Mouse (Mus musculus) hindbrain, postnatal 0 days (tissue): ENCODE measurements at regions not wholly inside any gene's neighbourhood (a gene's known extent, or its start where the extent isn't known, plus 50 kb on each side); places are given as distances from the start of the nearest gene placed in this dataset.
A peak's percentile ranks its signal among the peaks of the same experiment; 100 is the strongest.
"Not testable (repeated sequence)": the region's sequence is repeated elsewhere in the genome, so short reads cannot be mapped to it uniquely, and the experiment has no call there.

Experiments used
- ATAC-seq: fragments of 200-750 bp; cut with Nextera tagmentation; 2 replicates; pipeline ENCODE4 v1.8.0; 2017; ENCODE audit warnings: mild to moderate bottlenecking, moderate TSS enrichment, moderate library complexity
- DNase-seq: peaks from one replicate; pipeline ENCODE4 v3.0.0-alpha.2; 2015; ENCODE audit warnings: low spot score
- H3K27ac ChIP-seq: fragments of 300-500 bp; sonication (generic); 2 replicates; pipeline ENCODE4 v1.5.1; 2014; ENCODE audit warnings: mild to moderate bottlenecking
- H3K27me3 ChIP-seq: fragments of 300-500 bp; sonication (generic); 2 replicates; pipeline ENCODE4 v1.6.1; 2014; ENCODE audit warnings: low read length, mixed read lengths; ENCODE audit not compliant: insufficient read depth
- H3K36me3 ChIP-seq: fragments of 300-500 bp; sonication (generic); 2 replicates; pipeline ENCODE4 v1.6.1; 2014; ENCODE audit warnings: low read length, mixed read lengths; ENCODE audit not compliant: insufficient read depth
- H3K4me1 ChIP-seq: fragments of 300-500 bp; sonication (generic); 2 replicates; pipeline ENCODE4 v1.6.1; 2014; ENCODE audit warnings: antibody characterized with exemption, low read length, mixed read lengths; ENCODE audit not compliant: insufficient read depth
- H3K4me2 ChIP-seq: fragments of 300-500 bp; sonication (generic); 2 replicates; pipeline ENCODE4 v1.6.1; 2014; ENCODE audit warnings: low read depth, mild to moderate bottlenecking, low read length, moderate library complexity, mixed read lengths
- H3K4me3 ChIP-seq: fragments of 300-500 bp; sonication (generic); 2 replicates; pipeline ENCODE4 v1.5.1; 2014; ENCODE audit warnings: low read length
- H3K9ac ChIP-seq: fragments of 300-500 bp; sonication (generic); replicated peaks from 2 replicates; pipeline ENCODE4 v1.6.1; 2014; ENCODE audit warnings: mild to moderate bottlenecking, low read length, moderate library complexity, mixed read lengths
- H3K9me3 ChIP-seq: fragments of 300-500 bp; sonication (generic); 2 replicates; pipeline ENCODE4 v1.6.1; 2016; ENCODE audit warnings: low read length, mixed read lengths
- CTCF ChIP-seq: IDR thresholded peaks from 2 replicates; pipeline ENCODE4 v1.5.1; 2016; ENCODE audit warnings: antibody characterized with exemption, control low read depth, low read depth
- WGBS: fragments of 180-500 bp; shearing (Covaris S2); extraction: QIAGEN DNeasy Blood & Tissue Kit; methylation state at CpG from one replicate; pipeline ENCODE4 v1.1.7; 2014; 5-methylcytosine and 5-hydroxymethylcytosine counted together

DNA sequence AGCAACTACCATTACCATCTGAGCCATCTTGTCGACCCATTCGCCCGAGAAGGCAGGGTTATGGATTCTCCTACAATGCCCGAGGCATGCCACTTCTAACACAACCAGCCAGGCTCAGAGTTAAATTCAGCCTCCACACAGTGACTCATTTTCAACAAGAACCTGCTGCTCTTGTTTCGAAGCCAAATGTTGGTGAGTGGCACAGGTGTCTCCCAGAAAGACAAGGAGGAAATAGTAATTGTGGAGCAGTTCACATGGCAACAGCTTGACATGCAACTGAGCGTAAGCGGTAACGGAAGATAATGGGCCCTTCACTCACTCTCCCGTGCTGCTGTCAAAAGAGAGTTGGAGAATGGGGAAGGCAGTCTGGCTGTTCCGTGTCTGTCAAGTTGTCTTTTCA lies 92.9 kb upstream of the Arl4c start:
- no peak overlapping the region for H3K27ac ChIP-seq
- DNase-seq = peak; percentile 27
- no peaks in the 10 kb centered on the region for H3K36me3 ChIP-seq
- 56% methylated on average over 10 of the region's 10 CpGs for WGBS
- no peak overlapping the region for H3K4me3 ChIP-seq
- no peaks in the 10 kb centered on the region for H3K9me3 ChIP-seq
- H3K4me2 ChIP-seq = no peak overlapping the region
- ATAC-seq = no peak
- no peaks in the 10 kb centered on the region for H3K4me1 ChIP-seq
- no peaks in the 10 kb centered on the region for H3K27me3 ChIP-seq
- no peak overlapping the region for H3K9ac ChIP-seq
- no peak for TF ChIP-seq CTCF

DNA sequence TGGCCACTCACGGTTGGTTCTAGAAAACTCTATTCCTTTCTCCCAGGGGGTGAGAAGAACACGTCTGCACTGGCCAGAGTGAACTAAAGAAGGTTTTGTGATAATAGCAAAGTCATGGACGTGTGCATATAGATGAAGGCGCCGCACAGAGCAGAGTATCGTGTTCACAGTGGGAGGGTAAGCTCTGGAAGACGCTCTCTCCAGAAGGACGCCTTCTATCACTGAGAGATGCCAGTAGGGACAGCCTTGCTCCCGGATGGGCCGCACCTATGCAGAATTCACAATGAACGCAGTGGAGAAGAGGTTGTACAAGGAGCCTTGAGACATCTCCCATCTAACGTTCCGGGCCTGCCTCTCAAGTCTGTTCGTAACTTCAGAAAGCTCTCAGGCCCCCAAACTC lies 96.5 kb upstream of the Arl4c start:
- no peaks in the 10 kb centered on the region for H3K36me3 ChIP-seq
- 66% methylated on average over 14 of the region's 14 CpGs for WGBS
- H3K27ac ChIP-seq = no peak overlapping the region
- no peak for DNase-seq
- no peak overlapping the region for H3K4me2 ChIP-seq
- TF ChIP-seq CTCF = no peak
- H3K9me3 ChIP-seq = no peaks in the 10 kb centered on the region
- no peak overlapping the region for H3K9ac ChIP-seq
- no peak overlapping the region for H3K4me3 ChIP-seq
- no peaks in the 10 kb centered on the region for H3K27me3 ChIP-seq
- ATAC-seq = no peak
- H3K4me1 ChIP-seq = no peaks in the 10 kb centered on the region

DNA sequence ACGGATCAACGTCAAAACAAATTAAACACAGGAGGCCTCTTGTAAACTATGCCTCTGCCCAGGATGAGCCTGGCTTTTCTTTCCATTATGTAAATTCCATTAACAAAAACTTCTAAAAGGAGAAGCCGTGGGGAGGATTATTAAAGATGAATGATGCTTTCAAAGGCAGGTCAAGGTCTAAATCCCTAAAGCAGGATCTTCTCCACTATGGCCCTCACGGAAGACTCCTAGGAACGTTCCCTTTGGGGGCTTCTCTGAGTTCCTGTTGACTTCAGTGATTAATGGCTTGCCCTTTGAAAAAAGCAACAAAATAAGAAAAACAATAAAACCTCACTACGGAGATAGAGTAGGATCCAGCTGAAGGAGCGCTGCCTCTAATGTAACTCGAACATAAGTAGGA lies 96.9 kb upstream of the Arl4c start:
- no peak for TF ChIP-seq CTCF
- no peaks in the 10 kb centered on the region for H3K4me1 ChIP-seq
- H3K27me3 ChIP-seq = no peaks in the 10 kb centered on the region
- H3K36me3 ChIP-seq = no peaks in the 10 kb centered on the region
- ATAC-seq (no peak), DNase-seq (no peak)
- no peaks in the 10 kb centered on the region for H3K9me3 ChIP-seq
- WGBS = 39% methylated on average over 8 of the region's 8 CpGs
- H3K9ac ChIP-seq = no peak overlapping the region
- H3K4me3 ChIP-seq = no peak overlapping the region
- H3K4me2 ChIP-seq = no peak overlapping the region
- H3K27ac ChIP-seq = no peak overlapping the region

DNA sequence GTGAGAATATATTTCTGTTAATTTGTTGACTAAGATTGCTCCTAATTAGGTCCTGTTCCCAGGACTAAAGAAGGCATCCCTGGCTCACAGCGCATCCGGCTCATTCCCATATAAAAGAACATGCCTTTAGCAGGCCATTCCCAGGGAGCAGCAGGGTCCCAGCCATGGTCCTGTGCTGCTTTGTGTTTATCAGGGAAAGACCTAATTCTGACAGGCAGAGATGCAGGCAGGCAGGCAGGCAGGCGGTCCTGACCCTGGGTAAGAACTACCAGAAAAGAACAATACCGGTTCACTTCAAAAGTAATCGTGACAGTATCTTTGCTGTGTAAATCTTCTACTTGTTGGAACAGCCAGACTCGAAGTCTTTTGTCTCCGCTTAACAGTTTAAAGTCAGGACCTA lies 97.3 kb upstream of the Arl4c start:
- Histone ChIP-seq H3K4me1 (no peaks in the 10 kb centered on the region), H3K9ac (no peak overlapping the region), H3K9me3 (no peaks in the 10 kb centered on the region), H3K4me3 (no peak overlapping the region), H3K27ac (no peak overlapping the region), H3K36me3 (no peaks in the 10 kb centered on the region), H3K4me2 (no peak overlapping the region), H3K27me3 (no peaks in the 10 kb centered on the region)
- ATAC-seq (no peak), DNase-seq (no peak)
- TF ChIP-seq CTCF = no peak
- 31% methylated on average over 7 of the region's 7 CpGs for WGBS

DNA sequence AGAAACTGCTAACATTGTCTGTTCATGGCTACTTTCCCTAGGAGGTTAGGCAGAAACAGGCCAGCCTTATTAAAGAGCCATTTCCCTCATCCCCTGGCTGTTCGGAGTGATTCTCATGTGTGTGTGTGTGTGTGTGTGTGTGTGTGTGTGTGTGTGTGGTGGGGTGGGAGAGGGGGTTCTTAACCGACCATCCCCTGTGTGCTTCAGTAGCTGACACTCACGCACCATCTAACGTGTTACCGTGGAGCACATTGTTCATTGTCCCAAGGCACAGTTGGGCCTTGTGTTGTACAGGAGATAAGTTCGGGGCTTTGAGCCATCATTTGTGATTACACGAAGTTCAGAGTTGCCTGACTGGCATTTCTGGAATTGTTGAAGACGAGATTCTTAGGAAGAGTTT lies 97.8 kb upstream of the Arl4c start:
- H3K36me3 ChIP-seq = no peaks in the 10 kb centered on the region
- no peak for TF ChIP-seq CTCF
- no peak overlapping the region for H3K4me3 ChIP-seq
- H3K27me3 ChIP-seq = no peaks in the 10 kb centered on the region
- no peaks in the 10 kb centered on the region for H3K4me1 ChIP-seq
- H3K4me2 ChIP-seq = no peak overlapping the region
- no peaks in the 10 kb centered on the region for H3K9me3 ChIP-seq
- no peak for DNase-seq
- no peak overlapping the region for H3K9ac ChIP-seq
- 41% methylated on average over 8 of the region's 8 CpGs for WGBS
- ATAC-seq = no peak
- no peak overlapping the region for H3K27ac ChIP-seq

DNA sequence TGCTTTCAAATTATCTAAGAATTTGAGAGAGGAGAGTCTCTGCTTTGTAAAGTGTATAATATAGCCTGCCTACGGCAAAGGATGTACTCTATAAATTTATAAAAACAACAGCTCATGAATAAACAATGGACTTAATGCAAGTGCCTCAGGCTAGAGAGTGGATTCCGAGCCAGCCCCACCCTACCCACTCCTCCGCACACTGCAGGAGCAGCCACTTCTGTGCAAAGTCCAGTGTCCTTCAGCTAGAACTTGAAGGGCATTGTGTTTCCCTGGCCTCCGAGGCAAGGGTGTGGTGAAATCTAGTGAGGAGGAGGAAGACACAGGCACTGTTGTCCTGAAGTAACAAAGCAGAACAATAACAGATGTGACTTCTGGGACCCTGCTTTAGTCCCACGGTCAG lies 98.4 kb upstream of the Arl4c start:
- no peak for TF ChIP-seq CTCF
- H3K4me1 ChIP-seq = no peaks in the 10 kb centered on the region
- H3K9me3 ChIP-seq = no peaks in the 10 kb centered on the region
- WGBS = 42% methylated on average over 5 of the region's 5 CpGs
- no peak overlapping the region for H3K9ac ChIP-seq
- H3K27me3 ChIP-seq = no peaks in the 10 kb centered on the region
- H3K4me2 ChIP-seq = no peak overlapping the region
- no peak for DNase-seq
- no peaks in the 10 kb centered on the region for H3K36me3 ChIP-seq
- ATAC-seq = no peak
- H3K27ac ChIP-seq = no peak overlapping the region
- H3K4me3 ChIP-seq = no peak overlapping the region

DNA sequence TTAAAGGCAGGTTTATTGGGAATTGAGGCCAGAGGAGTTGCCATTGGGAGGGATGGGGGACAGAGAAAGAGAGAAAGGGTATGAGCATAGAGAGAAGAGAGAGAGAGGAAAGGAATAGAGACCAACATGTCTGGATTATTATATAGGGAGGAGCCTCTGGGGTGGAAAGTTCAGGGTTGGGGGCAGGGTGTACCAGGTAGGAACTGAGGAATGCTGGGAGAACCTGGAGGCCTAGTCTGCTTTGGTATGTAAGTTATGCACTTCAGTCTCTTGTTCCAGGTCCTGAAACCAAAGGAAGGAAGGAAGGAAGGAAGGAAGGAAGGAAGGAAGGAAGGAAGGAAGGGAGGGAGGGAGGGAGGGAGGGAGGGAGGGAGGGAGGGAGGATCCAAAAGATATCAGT lies 99.1 kb upstream of the Arl4c start:
- H3K27ac ChIP-seq, ATAC-seq, H3K27me3 ChIP-seq: not testable (repeated sequence)

DNA sequence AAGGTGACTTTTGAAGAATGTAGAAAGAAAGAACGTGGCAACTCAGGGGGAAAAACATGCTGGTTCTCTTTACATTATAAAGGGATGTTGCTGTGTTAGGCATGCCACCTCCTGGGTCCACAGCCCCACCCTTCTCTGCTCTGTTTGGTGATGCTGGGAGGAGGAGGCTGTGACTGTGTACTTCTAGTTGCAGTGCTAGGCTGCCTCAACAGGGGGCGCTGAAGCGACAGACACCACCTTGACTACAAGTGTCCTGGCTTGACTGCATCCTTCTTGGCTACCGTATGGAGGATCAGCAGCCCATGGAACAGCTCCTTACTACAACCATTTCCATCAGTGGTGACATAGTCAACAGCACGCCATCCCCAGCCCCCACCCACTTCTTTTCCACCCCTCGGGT lies 104.9 kb upstream of the Arl4c start:
- Histone ChIP-seq H3K4me3 (no peak overlapping the region), H3K27ac (no peak overlapping the region), H3K4me1 (no peaks in the 10 kb centered on the region), H3K4me2 (no peak overlapping the region), H3K27me3 (no peaks in the 10 kb centered on the region), H3K9ac (no peak overlapping the region), H3K9me3 (no peaks in the 10 kb centered on the region), H3K36me3 (no peaks in the 10 kb centered on the region)
- ATAC-seq = no peak
- TF ChIP-seq CTCF = peak; percentile 52
- no peak for DNase-seq
- WGBS = 62% methylated on average over 6 of the region's 6 CpGs

More for the DNA sequence above, 99.1 kb upstream of the Arl4c start:
- not testable (repeated sequence) for H3K4me1 ChIP-seq, H3K36me3 ChIP-seq, H3K4me2 ChIP-seq, H3K9me3 ChIP-seq, DNase-seq, H3K9ac ChIP-seq, H3K4me3 ChIP-seq
